Mouse (Mus musculus): ENCODE data around the gene Zfp566. TPM values are rescaled to one million over a fixed set of nuclear protein-coding genes. Genes with fewer than 3 reads are reported as not detected.

Gene Zfp566
- total RNA-seq, 1 experiment = 13.1 TPM

DNA sequence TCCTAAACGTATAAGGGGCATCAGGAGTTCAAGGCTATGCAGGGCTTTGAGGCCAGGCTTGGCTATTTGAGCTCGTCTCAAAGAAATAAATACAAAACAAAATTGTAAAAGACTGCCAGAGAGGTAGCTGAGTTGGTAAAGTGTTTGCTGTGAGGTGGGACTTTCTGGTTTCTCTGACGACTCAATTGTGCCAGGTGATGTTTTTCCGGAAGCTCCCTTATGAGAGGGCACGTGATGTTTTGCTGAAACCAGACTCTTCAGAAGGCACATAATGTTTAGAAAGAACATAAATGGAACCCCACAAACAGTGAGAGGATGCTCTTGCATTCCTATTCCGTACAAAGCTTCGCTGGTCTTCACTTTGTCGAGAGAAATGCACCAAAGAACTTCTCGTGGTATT lies 2.3 kb upstream of the Zfp566 start:
- TF ChIP-seq HCFC1 (IDR thresholded peaks at IDR 0.05; ENCODE audit: borderline replicate concordance, insufficient read depth, low read length) (no peak), ZNF384 (IDR thresholded peaks at IDR 0.05; ENCODE audit: low read depth, low read length) (no peak), ZC3H11A (IDR thresholded peaks at IDR 0.05; ENCODE audit: borderline replicate concordance, low read depth, low read length) (no peak), CHD2 (IDR thresholded peaks at IDR 0.05; ENCODE audit: low read depth, low read length) (no peak), MAFK (IDR thresholded peaks at IDR 0.05; ENCODE audit: insufficient read depth, low read depth, low read length) (no peak)
- DNase-seq (ENCODE audit: low read depth, low spot score) = no peak
- Histone ChIP-seq H3K9me3 (ENCODE audit: control insufficient read depth, insufficient read depth, low read depth, low read length) (no peaks in the 10 kb centered on the region), H3K36me3 (ENCODE audit: control insufficient read depth, insufficient read depth, low read length, poor library complexity, severe bottlenecking) (no peaks in the 10 kb centered on the region), H3K4me1 (ENCODE audit: control insufficient read depth in 2 of 2, insufficient read depth in 2 of 2, low read length in 2 of 2, poor library complexity in 1 of 2) (peaks cover 3 to 11% of the 10 kb centered on the region in 2 experiments; a peak in 3 of 4 replicates), H3K9ac (ENCODE audit: insufficient read depth, low read depth, low read length, poor library complexity, severe bottlenecking) (no peak overlapping the region), H3K27ac (ENCODE audit: insufficient read depth, low read depth, low read length, poor library complexity, severe bottlenecking) (no peak overlapping the region), H3K4me3 (ENCODE audit: insufficient read depth in 1 of 2, low read depth in 1 of 2, low read length in 2 of 2, poor library complexity in 1 of 2, severe bottlenecking in 1 of 2) (no peak overlapping the region)
- in situ Hi-C loops (cut with MboI; ENCODE audit: low sequenced_read_pairs in 2 of 2, unreplicated experiment in 2 of 2) = no loop called here

DNA sequence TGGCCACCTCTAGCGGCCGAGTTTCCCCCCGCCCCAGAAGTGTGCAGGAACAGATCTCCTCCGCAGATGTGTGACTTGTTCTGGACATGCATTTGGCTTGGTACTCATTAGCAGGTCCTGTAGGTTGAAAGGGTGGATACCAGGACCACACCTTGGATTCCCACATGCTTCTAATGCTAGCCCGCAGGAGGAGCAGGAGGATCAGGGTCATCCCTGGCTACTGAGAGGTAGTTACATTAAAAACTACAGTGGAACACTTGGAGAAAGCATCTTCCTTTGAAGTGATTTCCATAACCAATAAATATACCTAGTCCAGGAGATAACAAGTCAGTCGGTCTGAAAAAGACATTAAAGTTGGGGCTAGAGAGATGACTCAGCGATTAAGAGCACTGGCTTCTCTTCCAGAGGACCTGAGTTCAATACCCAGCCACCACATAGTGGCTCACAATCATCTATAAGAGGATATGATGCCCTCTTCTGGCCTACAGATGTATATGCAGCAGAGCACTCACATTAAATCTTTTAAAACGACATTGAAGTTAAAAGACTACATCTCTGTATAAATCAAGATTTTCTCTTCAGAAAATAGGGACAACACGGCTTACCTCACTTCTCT lies 751 bp upstream of the Zfp566 start:
- Histone ChIP-seq H3K27ac (ENCODE audit: insufficient read depth, low read depth, low read length, poor library complexity, severe bottlenecking) (peak overlapping the region; percentile 85), H3K9me3 (ENCODE audit: control insufficient read depth, insufficient read depth, low read depth, low read length) (no peaks in the 10 kb centered on the region), H3K36me3 (ENCODE audit: control insufficient read depth, insufficient read depth, low read length, poor library complexity, severe bottlenecking) (peaks cover 4% of the 10 kb centered on the region; the same call in 1 of the 2 replicates), H3K4me1 (ENCODE audit: control insufficient read depth in 2 of 2, insufficient read depth in 2 of 2, low read length in 2 of 2, poor library complexity in 1 of 2) (peaks cover 5 to 8% of the 10 kb centered on the region in 2 experiments), H3K9ac (ENCODE audit: insufficient read depth, low read depth, low read length, poor library complexity, severe bottlenecking) (peak overlapping the region; percentile 72; the same call in 1 of the 2 replicates), H3K4me3 (ENCODE audit: insufficient read depth in 1 of 2, low read depth in 1 of 2, low read length in 2 of 2, poor library complexity in 1 of 2, severe bottlenecking in 1 of 2) (peak overlapping the region; percentile 63)
- no peak for DNase-seq (ENCODE audit: low read depth, low spot score)
- in situ Hi-C loops (cut with MboI; ENCODE audit: low sequenced_read_pairs in 2 of 2, unreplicated experiment in 2 of 2) = no loop called here
- TF ChIP-seq HCFC1 (IDR thresholded peaks at IDR 0.05; ENCODE audit: borderline replicate concordance, insufficient read depth, low read length) (no peak), ZNF384 (IDR thresholded peaks at IDR 0.05; ENCODE audit: low read depth, low read length) (no peak), ZC3H11A (IDR thresholded peaks at IDR 0.05; ENCODE audit: borderline replicate concordance, low read depth, low read length) (no peak), MAFK (IDR thresholded peaks at IDR 0.05; ENCODE audit: insufficient read depth, low read depth, low read length) (peak; percentile 32; the same call in 1 of the 2 replicates)

DNA sequence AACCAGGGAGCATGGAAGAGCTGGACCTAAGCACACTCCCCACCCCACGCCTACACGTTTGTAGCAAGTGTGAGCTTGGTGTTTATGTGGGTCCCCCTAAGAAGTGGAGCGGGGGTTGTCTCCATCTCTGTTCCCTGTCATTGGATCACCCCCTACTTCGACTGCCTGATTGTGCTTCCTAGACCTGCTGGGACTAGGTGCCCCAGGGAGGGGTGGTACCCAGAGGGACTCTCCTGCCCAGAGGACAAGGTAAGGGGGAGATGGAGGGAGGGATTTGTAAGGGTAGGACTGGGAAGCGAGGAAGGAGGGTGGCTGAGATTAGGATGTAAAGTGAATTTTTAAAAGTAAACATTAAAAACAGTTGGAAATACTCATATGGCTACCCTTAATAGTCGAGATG lies 922 bp downstream of the Zfp566 start:
- DNase-seq (ENCODE audit: low read depth, low spot score) = no peak
- Histone ChIP-seq H3K4me1 (ENCODE audit: control insufficient read depth in 2 of 2, insufficient read depth in 2 of 2, low read length in 2 of 2, poor library complexity in 1 of 2) (peaks cover 5 to 10% of the 10 kb centered on the region in 2 experiments), H3K27ac (ENCODE audit: insufficient read depth, low read depth, low read length, poor library complexity, severe bottlenecking) (no peak overlapping the region; the same call in 1 of the 2 replicates), H3K36me3 (ENCODE audit: control insufficient read depth, insufficient read depth, low read length, poor library complexity, severe bottlenecking) (peaks cover 15% of the 10 kb centered on the region), H3K9me3 (ENCODE audit: control insufficient read depth, insufficient read depth, low read depth, low read length) (no peaks in the 10 kb centered on the region), H3K9ac (ENCODE audit: insufficient read depth, low read depth, low read length, poor library complexity, severe bottlenecking) (peak overlapping the region; percentile 93), H3K4me3 (ENCODE audit: insufficient read depth in 1 of 2, low read depth in 1 of 2, low read length in 2 of 2, poor library complexity in 1 of 2, severe bottlenecking in 1 of 2) (peak overlapping the region; percentile 74 to 97)
- TF ChIP-seq HCFC1 (IDR thresholded peaks at IDR 0.05; ENCODE audit: borderline replicate concordance, insufficient read depth, low read length) (no peak), MAFK (IDR thresholded peaks at IDR 0.05; ENCODE audit: insufficient read depth, low read depth, low read length) (no peak), ZC3H11A (IDR thresholded peaks at IDR 0.05; ENCODE audit: borderline replicate concordance, low read depth, low read length) (no peak), ZNF384 (IDR thresholded peaks at IDR 0.05; ENCODE audit: low read depth, low read length) (no peak), CHD2 (IDR thresholded peaks at IDR 0.05; ENCODE audit: low read depth, low read length) (no peak)
- in situ Hi-C loops (cut with MboI; ENCODE audit: low sequenced_read_pairs in 2 of 2, unreplicated experiment in 2 of 2) = no loop called here

DNA sequence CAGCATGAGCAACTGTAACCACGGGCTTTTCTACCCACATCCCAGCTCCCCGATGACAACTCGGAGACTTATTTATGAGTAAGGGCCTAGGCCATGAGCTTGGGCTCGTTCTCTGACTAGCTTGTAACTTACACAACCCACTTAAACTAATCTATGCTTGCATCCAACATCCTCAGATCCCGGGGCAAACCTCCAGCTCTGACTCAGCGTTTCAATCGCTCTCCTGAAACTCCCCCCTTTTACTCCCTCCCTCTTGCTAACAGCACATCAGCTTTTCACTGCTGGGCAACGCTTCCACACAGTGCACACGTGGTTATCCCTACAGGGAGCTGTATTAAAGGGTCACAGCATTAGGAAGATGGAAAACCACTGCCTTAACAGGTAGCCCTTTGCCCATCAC lies 3.8 kb downstream of the Zfp566 start:
- H3K27ac ChIP-seq (ENCODE audit: insufficient read depth, low read depth, low read length, poor library complexity, severe bottlenecking) = no peak overlapping the region
- peaks cover 3 to 5% of the 10 kb centered on the region in 2 experiments for H3K4me1 ChIP-seq (ENCODE audit: control insufficient read depth in 2 of 2, insufficient read depth in 2 of 2, low read length in 2 of 2, poor library complexity in 1 of 2)
- no peaks in the 10 kb centered on the region for H3K9me3 ChIP-seq (ENCODE audit: control insufficient read depth, insufficient read depth, low read depth, low read length)
- no peak overlapping the region for H3K4me3 ChIP-seq (ENCODE audit: insufficient read depth in 1 of 2, low read depth in 1 of 2, low read length in 2 of 2, poor library complexity in 1 of 2, severe bottlenecking in 1 of 2)
- no peak overlapping the region for H3K9ac ChIP-seq (ENCODE audit: insufficient read depth, low read depth, low read length, poor library complexity, severe bottlenecking)
- TF ChIP-seq ZC3H11A (IDR thresholded peaks at IDR 0.05; ENCODE audit: borderline replicate concordance, low read depth, low read length) (no peak), CHD2 (IDR thresholded peaks at IDR 0.05; ENCODE audit: low read depth, low read length) (no peak), MAFK (IDR thresholded peaks at IDR 0.05; ENCODE audit: insufficient read depth, low read depth, low read length) (0 out of 2 replicates have a peak, but pooled peaks have one; percentile 8), ZNF384 (IDR thresholded peaks at IDR 0.05; ENCODE audit: low read depth, low read length) (no peak)
- peaks cover 19% of the 10 kb centered on the region for H3K36me3 ChIP-seq (ENCODE audit: control insufficient read depth, insufficient read depth, low read length, poor library complexity, severe bottlenecking)
- in situ Hi-C loops (cut with MboI; ENCODE audit: low sequenced_read_pairs in 2 of 2, unreplicated experiment in 2 of 2) = no loop called here
- DNase-seq (ENCODE audit: low read depth, low spot score) = no peak

All from ES-E14 (cell line).